Mouse (Mus musculus): ENCODE measurements around the gene Tmem184b. TPM values are rescaled to one million over a fixed set of nuclear protein-coding genes. Genes with fewer than 3 reads are reported as not detected.
A peak's percentile ranks its signal among the peaks of the same experiment; 100 is the strongest.

The Tmem184b gene
- 52.7 and 59.6 TPM in 2 replicates for polyA plus RNA-seq (2015; fragmentation: Nextera tagmentation; extraction: Ambion mirVana)

DNA sequence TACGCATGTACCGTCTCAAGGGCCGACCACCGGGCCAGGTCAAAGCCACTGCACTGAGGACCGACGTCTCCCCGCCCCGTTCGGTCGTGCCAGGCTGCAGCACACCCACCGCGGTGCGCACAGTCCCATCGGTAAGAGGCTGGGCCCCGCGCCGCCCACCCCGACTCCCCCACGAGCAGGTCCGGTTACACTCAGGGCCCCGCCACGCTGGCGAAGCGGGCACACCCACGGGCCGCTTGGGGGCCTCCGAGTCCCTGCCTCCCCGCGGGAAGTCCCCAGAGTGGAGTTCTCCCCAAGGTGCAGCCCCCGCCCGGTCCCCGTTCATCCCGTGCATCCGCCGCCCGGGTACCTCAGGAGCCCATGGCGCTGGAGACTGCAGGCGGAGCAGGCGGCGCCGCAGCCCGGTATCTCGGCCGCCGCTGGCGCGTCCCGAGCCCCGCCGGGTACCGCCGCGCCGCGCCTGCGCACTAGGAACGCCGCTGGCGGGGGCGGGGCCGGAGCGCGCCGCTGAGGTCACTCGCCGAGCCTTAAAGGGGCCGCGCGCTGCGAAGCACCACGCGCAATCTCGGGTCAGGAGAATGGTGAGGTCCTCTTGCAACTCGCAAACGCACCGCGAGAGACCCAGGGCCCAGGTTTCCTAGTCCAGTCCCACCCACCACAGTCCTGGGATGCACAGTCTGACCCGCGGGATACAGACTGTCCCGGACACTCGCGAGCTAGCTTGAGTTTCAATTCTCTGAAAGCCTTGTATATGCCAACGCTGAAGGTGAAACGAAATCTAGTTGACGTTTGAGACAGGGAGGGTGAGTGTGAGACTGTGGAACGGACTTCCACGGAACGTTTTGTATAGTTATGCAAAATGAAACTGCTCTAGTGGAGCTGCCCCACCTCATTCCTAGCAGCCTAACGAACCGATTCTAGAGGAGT, at the start of gene Tmem184b:
Gene Tmem184b (minus strand): TSS at position 734 of the 927 bp plus-strand sequence.
- peak within 1 kb of the TSS; percentile 85 for H3K4me2 ChIP-seq (ENCODE audit: low read depth, low read length)
- no peaks in the 10 kb centered on the region for H3K36me3 ChIP-seq (ENCODE audit: control insufficient read depth, insufficient read depth, low read length)
- H3K9ac ChIP-seq (ENCODE audit: low read length) = peak within 1 kb of the TSS; percentile 93
- WGBS = under 1% methylated on average over 89 of the region's 90 CpGs
- H3K27me3 ChIP-seq (ENCODE audit: control insufficient read depth, insufficient read depth, low read length) = no peaks in the 10 kb centered on the region
- H3K4me1 ChIP-seq (ENCODE audit: control insufficient read depth, insufficient read depth, low read length) = peaks cover 41% of the 10 kb centered on the region
- ATAC-seq (ENCODE audit: insufficient read depth, low FRiP score) = peak; percentile 92
- peak within 1 kb of the TSS; percentile 77 for H3K27ac ChIP-seq (ENCODE audit: low read length)
- no peaks in the 10 kb centered on the region for H3K9me3 ChIP-seq (replicated peaks; ENCODE audit: control insufficient read depth, low read length)
- H3K4me3 ChIP-seq (replicated peaks; ENCODE audit: low read length) = peak within 1 kb of the TSS; percentile 92

DNA sequence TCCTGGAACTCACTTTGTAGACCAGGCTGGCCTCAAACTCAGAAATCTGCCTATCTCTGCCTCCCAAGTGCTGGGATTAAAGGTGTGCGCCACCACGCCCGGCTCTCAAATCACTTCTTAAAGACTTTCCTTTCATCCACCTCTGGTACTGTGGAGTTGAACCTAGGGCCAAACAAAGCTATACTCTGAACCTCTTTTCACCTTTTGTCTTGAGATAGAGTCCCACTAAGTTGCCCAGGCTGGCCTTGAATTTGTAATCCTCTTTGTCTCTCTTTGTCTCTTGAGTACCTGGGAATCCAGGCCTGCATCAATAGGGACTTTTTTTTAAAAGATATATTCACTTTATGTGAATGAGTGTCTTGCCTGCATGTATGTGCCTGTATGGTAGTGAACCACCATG, 44.7 kb upstream of the Tmem184b start:
- no peak overlapping the region for H3K9ac ChIP-seq (ENCODE audit: low read length)
- no peak for ATAC-seq (ENCODE audit: insufficient read depth, low FRiP score)
- no peaks in the 10 kb centered on the region for H3K36me3 ChIP-seq (ENCODE audit: control insufficient read depth, insufficient read depth, low read length)
- H3K4me1 ChIP-seq (ENCODE audit: control insufficient read depth, insufficient read depth, low read length) = no peaks in the 10 kb centered on the region
- H3K4me3 ChIP-seq (replicated peaks; ENCODE audit: low read length) = no peak overlapping the region
- H3K27ac ChIP-seq (ENCODE audit: low read length) = no peak overlapping the region
- WGBS = 90% methylated on average over 3 of the region's 3 CpGs
- no peak overlapping the region for H3K4me2 ChIP-seq (ENCODE audit: low read depth, low read length)
- no peaks in the 10 kb centered on the region for H3K9me3 ChIP-seq (replicated peaks; ENCODE audit: control insufficient read depth, low read length)
- H3K27me3 ChIP-seq (ENCODE audit: control insufficient read depth, insufficient read depth, low read length) = peaks cover 2% of the 10 kb centered on the region; the same call in 1 of the 2 replicates

DNA sequence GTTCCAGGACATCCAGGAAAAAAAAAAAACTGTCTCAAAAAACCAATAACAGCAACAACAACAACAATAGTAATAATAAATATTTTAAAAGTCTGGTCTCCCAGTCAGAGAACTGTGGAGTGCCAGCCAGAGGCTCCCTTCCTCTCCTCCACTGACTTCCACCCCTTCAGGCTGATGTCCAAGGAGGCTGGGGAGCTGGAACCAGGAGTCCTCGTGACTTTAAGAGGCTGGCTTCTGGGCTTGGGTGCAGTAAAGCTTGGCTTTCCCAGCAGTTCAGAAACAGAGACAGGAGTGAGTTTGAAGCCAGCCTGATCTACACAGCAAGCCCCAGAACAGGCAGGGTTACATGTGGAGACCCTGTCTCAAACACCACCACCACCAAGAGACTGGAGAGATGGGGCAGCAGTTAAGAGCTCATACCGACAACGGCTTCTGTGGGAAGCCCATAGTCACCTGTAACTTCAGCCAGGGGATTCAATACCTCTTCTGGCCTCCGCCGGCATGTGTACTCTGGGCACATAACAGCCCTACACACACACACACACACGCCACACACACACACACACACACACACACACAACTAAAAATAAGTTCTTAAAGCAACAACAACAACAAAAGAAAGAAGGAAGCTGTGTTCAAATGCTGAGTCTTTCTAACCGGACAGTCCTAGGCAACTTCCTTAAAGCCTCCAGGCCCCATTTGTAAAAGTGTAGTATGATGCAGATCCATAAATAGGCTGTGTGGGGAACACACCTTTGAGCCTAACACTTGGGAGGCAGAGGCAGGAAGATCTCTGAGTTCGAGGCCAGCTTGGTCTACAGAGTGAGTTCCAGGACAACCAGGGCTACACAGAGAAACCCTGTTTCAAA, 42.7 kb upstream of the Tmem184b start:
- Histone ChIP-seq H3K27ac (ENCODE audit: low read length) (no peak overlapping the region; the same call in 1 of the 2 replicates), H3K36me3 (ENCODE audit: control insufficient read depth, insufficient read depth, low read length) (no peaks in the 10 kb centered on the region), H3K4me3 (replicated peaks; ENCODE audit: low read length) (no peak overlapping the region), H3K4me1 (ENCODE audit: control insufficient read depth, insufficient read depth, low read length) (no peaks in the 10 kb centered on the region), H3K9ac (ENCODE audit: low read length) (no peak overlapping the region), H3K9me3 (replicated peaks; ENCODE audit: control insufficient read depth, low read length) (no peaks in the 10 kb centered on the region), H3K4me2 (ENCODE audit: low read depth, low read length) (no peak overlapping the region), H3K27me3 (ENCODE audit: control insufficient read depth, insufficient read depth, low read length) (peaks cover 2% of the 10 kb centered on the region; the same call in 1 of the 2 replicates)
- 72% methylated on average over 8 of the region's 8 CpGs for WGBS
- no peak for ATAC-seq (ENCODE audit: insufficient read depth, low FRiP score)

DNA sequence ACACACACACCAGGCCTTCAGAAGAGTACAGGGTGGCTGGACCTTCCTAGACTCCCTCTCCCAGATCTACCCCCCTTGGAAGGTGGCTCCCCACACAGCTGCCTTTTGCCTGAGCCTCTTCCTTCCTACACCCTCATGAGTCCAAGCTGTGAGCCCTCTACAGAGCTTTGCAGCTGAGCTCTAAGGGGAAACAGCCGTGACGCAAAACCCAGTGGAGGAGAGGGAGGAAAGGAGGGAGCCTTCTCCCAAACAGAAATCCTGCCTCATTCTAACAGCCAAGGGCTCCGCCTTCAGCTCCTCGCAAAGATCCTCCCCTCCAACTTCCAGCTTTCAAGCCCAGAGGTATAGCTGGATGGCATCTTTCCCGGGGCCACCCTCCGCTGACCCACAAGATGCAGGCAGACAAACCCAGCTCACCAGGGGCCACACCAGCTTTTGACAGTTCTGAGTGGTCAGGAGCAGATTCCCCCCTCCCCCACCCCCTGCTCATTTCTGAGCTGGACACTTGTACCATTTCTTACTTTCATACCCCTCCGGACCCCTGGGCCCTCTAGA, 40.6 kb upstream of the Tmem184b start:
- 70% methylated on average over 7 of the region's 7 CpGs for whole genome bisulfite sequencing

DNA sequence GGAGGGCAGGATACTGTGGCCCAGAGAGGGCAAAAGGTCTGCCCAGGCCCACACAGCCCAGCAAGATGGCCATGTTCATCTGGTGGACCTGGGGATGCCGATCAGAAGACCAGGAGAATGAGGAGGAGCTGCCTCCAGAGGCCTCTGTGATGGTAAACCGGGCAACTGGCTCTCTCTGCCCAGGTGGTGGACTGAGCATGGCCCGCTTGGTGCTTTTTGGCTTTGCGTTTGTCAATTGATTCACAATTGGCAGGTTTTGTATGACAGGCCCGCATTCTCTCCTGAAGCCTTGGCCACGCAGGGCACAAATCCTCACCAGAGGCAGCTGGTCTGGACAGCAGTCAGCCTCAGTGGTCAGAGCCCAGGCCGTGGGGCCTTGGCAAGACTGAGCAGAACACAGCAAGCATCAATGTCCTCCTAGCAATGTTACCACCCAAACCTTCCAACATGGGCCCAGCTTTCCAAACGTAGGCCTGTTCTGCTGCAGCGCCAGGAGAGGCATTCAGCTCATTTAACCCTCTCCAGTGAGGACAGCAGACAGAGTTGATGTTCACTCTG, 39.7 kb upstream of the Tmem184b start:
- Histone ChIP-seq H3K27ac (ENCODE audit: low read length) (no peak overlapping the region), H3K27me3 (ENCODE audit: control insufficient read depth, insufficient read depth, low read length) (peaks cover 2% of the 10 kb centered on the region; the same call in 1 of the 2 replicates), H3K4me1 (ENCODE audit: control insufficient read depth, insufficient read depth, low read length) (peaks cover 25% of the 10 kb centered on the region), H3K4me2 (ENCODE audit: low read depth, low read length) (no peak overlapping the region), H3K9me3 (replicated peaks; ENCODE audit: control insufficient read depth, low read length) (no peaks in the 10 kb centered on the region), H3K4me3 (replicated peaks; ENCODE audit: low read length) (no peak overlapping the region), H3K36me3 (ENCODE audit: control insufficient read depth, insufficient read depth, low read length) (no peaks in the 10 kb centered on the region), H3K9ac (ENCODE audit: low read length) (no peak overlapping the region)
- no peak for ATAC-seq (ENCODE audit: insufficient read depth, low FRiP score)
- 81% methylated on average over 9 of the region's 9 CpGs for WGBS

More for the DNA sequence above, 40.6 kb upstream of the Tmem184b start:
- Histone ChIP-seq H3K9ac (ENCODE audit: low read length) (no peak overlapping the region), H3K9me3 (replicated peaks; ENCODE audit: control insufficient read depth, low read length) (no peaks in the 10 kb centered on the region), H3K36me3 (ENCODE audit: control insufficient read depth, insufficient read depth, low read length) (no peaks in the 10 kb centered on the region), H3K4me2 (ENCODE audit: low read depth, low read length) (no peak overlapping the region), H3K27me3 (ENCODE audit: control insufficient read depth, insufficient read depth, low read length) (peaks cover 2% of the 10 kb centered on the region; the same call in 1 of the 2 replicates), H3K27ac (ENCODE audit: low read length) (no peak overlapping the region), H3K4me3 (replicated peaks; ENCODE audit: low read length) (no peak overlapping the region), H3K4me1 (ENCODE audit: control insufficient read depth, insufficient read depth, low read length) (peaks cover 19% of the 10 kb centered on the region)
- ATAC-seq (ENCODE audit: insufficient read depth, low FRiP score) = no peak

DNA sequence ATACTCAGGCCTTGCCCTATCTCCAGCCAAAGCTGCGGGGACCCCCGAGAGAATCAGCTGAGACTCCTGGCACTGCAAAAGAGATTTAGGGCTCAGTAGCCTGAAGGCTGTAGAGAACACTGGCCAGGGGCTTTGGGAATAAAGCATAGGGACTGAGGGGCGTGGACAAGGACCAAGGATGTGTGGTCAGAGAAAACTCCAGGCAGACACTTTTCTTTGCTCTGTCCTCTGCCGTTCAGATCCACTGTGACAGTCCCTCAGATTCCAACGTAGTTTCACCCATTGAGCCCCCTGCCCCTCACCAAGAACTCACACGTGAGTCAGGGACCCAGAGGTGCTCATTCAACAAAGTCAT, 38.9 kb upstream of the Tmem184b start:
- H3K4me3 ChIP-seq (replicated peaks; ENCODE audit: low read length) = peak overlapping the region; percentile 73
- H3K36me3 ChIP-seq (ENCODE audit: control insufficient read depth, insufficient read depth, low read length) = 0 out of 2 replicates have a peak, but pooled peaks cover 6% of the 10 kb centered on the region
- H3K4me2 ChIP-seq (ENCODE audit: low read depth, low read length) = peak overlapping the region; percentile 55
- H3K27ac ChIP-seq (ENCODE audit: low read length) = peak overlapping the region; percentile 83
- peaks cover 2% of the 10 kb centered on the region; the same call in 1 of the 2 replicates for H3K27me3 ChIP-seq (ENCODE audit: control insufficient read depth, insufficient read depth, low read length)
- H3K9ac ChIP-seq (ENCODE audit: low read length) = peak overlapping the region; percentile 98
- WGBS = 5% methylated on average over 6 of the region's 6 CpGs
- no peaks in the 10 kb centered on the region for H3K9me3 ChIP-seq (replicated peaks; ENCODE audit: control insufficient read depth, low read length)
- H3K4me1 ChIP-seq (ENCODE audit: control insufficient read depth, insufficient read depth, low read length) = peaks cover 29% of the 10 kb centered on the region
- 0 out of 2 replicates have a peak, but pooled peaks have one; percentile 1 for ATAC-seq (ENCODE audit: insufficient read depth, low FRiP score)

DNA sequence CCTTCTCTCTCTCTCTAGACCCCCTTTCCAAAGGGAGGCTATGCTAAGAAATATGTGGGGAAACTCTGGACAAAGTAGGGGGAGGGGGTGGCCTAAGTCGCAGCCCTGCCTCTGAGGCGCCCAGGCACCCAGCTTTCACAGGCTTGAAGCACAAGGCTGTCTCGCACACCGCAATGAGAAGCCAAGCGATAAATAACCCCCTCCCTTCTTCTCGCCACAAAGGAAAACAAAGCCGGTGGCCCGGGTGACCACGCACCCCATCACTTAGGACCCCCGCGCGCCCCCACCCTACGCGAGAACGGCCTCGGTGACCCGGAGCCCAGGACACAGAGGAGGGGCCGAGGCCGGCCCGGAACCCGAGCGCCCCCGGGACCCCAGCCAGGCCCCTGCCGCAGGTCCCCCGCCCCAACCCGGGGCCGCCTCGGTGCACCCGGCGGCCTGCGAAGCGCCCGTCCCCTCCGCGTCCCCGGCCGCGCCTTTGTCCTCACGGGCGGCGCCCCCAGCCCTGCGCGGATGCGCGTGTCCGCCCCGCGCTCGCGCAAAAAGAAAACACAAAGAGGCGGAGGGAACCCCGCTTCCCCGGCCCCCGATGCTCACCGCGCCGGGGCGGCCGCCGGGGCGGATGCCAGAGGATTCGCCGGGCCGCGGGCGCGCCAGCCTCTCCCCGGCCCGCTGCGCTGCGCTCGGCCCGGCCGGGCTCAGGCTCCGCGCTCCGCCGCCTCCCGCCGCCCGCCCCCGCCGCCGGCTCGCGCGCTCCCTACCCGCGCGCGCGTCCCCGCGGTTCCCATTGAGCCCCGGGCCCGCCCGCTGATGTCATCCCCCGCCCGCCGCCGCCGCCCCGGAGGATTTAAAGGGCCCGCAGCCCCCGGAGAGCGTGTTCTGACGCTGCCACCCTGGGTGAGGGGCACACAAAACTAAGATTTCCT, 38.2 kb upstream of the Tmem184b start:
- Histone ChIP-seq H3K4me3 (replicated peaks; ENCODE audit: low read length) (peak overlapping the region; percentile 73), H3K36me3 (ENCODE audit: control insufficient read depth, insufficient read depth, low read length) (peaks cover 6% of the 10 kb centered on the region; the same call in 1 of the 2 replicates), H3K9me3 (replicated peaks; ENCODE audit: control insufficient read depth, low read length) (no peaks in the 10 kb centered on the region), H3K27ac (ENCODE audit: low read length) (peak overlapping the region; percentile 83), H3K9ac (ENCODE audit: low read length) (peak overlapping the region; percentile 98), H3K4me2 (ENCODE audit: low read depth, low read length) (peak overlapping the region; percentile 55), H3K27me3 (ENCODE audit: control insufficient read depth, insufficient read depth, low read length) (peaks cover 2% of the 10 kb centered on the region; the same call in 1 of the 2 replicates), H3K4me1 (ENCODE audit: control insufficient read depth, insufficient read depth, low read length) (peaks cover 34% of the 10 kb centered on the region)
- peak; percentile 65 for ATAC-seq (ENCODE audit: insufficient read depth, low FRiP score)
- whole genome bisulfite sequencing = 1% methylated on average over 80 of the region's 107 CpGs

Data from stomach, embryonic 16.5 days (tissue).